Mouse (Mus musculus) adrenal gland, postnatal 0 days (tissue): ENCODE results near the gene Art2b. TPM values are rescaled to one million over a fixed set of nuclear protein-coding genes. Genes with fewer than 3 reads are reported as not detected.

Source experiments
- polyA plus RNA-seq: library from polyadenylated mRNA; unstranded; fragments of >200 nt; fragmentation: Nextera tagmentation; extraction: Ambion mirVana; gene quantifications from 2 replicates; pipeline ENCODE4 v1.2.1, GENCODE M21; 2015

Gene Art2b
- polyA plus RNA-seq = not detected in 2 replicates

GRCm38 (mm10) chr7:101585408-101585807, at the start of gene Art2b:
Gene Art2b, minus strand, starts transcription at chr7:101585600.

Other genes starting within 250 kb of the Art2b start
- gene Arap1, start 237.5 kb downstream of the Art2b start, polyA plus RNA-seq = 49.2 and 88.2 TPM in 2 replicates
- gene Gm45837, start 174.7 kb downstream of the Art2b start, polyA plus RNA-seq = 1.8 TPM in 1 of 2 replicates, not detected in the other
- gene Pde2a, start 163.9 kb downstream of the Art2b start, polyA plus RNA-seq = 26.4 and 43.1 TPM in 2 replicates
- gene Clpb, start 78.0 kb upstream of the Art2b start, polyA plus RNA-seq = 29.5 and 46.7 TPM in 2 replicates
- 37.8 and 71.4 TPM in 2 replicates for gene Phox2a, start 232.7 kb upstream of the Art2b start, polyA plus RNA-seq